Mouse (Mus musculus) heart, postnatal 14 days (tissue): Measurements from ENCODE around the gene Sdha. TPM values are rescaled to one million over a fixed set of nuclear protein-coding genes. Genes with fewer than 3 reads are reported as not detected.

Experiments
- DNase-seq, 2 experiments: peaks; one replicate each; pipeline ENCODE4 v3.0.0; 2021 to 2022
- intact Hi-C: fragments of 180-260 bp; cut with DNase I; formaldehyde crosslinking; loops from one replicate; pipeline ENCODE4 v1.15.1; 2025
- total RNA-seq, 2 experiments: library from RNA; stranded (reverse); gene quantifications; 2 replicates each; pipeline ENCODE4 v1.2.3; 2021

The Sdha gene
- total RNA-seq, 2 experiments from 2014 or later: 1,284 to 1,341 TPM

- intact Hi-C loops: loop anchor here (10.0 kb wide), 2 partner anchors 471 to 581 kb away; no protein-coding TSS in a partner anchor
- no peak for DNase-seq
Observed at GRCm38 (mm10) chr13:74305780-74306179, 44.3 kb downstream of the Sdha start.

- DNase-seq: no peak
- intact Hi-C loops: loop anchor here (10.0 kb wide), 2 partner anchors 471 to 581 kb away; no protein-coding TSS in a partner anchor
Observed at GRCm38 (mm10) chr13:74305380-74305779, 44.7 kb downstream of the Sdha start.

GRCm38 (mm10) chr13:74302050-74303037, 47.7 kb downstream of the Sdha start:
- DNase-seq: no peak
- intact Hi-C loops: loop anchor here (10.0 kb wide), 2 partner anchors 468 to 578 kb away; no protein-coding TSS in a partner anchor

GRCm38 (mm10) chr13:74301607-74301984, 48.5 kb downstream of the Sdha start:
- no peak for DNase-seq
- intact Hi-C loops: loop anchor here (1.0 to 10.0 kb wide), 5 partner anchors 109 to 577 kb away; no protein-coding TSS in a partner anchor

GRCm38 (mm10) chr13:74300925-74301606, 49.0 kb downstream of the Sdha start:
- intact Hi-C loops: loop anchor here (1.0 to 10.0 kb wide), 5 partner anchors 108 to 576 kb away; no protein-coding TSS in a partner anchor
- peak; percentile 78 to 82 for DNase-seq

GRCm38 (mm10) chr13:74296376-74296775, 53.7 kb downstream of the Sdha start:
- DNase-seq: no peak
- intact Hi-C loops: no loop called here

- intact Hi-C loops: no loop called here
- peak; percentile 62 for DNase-seq
Observed at GRCm38 (mm10) chr13:74292167-74292566, 57.9 kb downstream of the Sdha start, which contains the start of gene Ahrr. TSS of gene Ahrr (minus strand) at chr13:74292331.

- no peak for DNase-seq
- intact Hi-C loops: no loop called here
Observed at GRCm38 (mm10) chr13:74289646-74290045, 60.4 kb downstream of the Sdha start.

GRCm38 (mm10) chr13:74282299-74282698, 67.8 kb downstream of the Sdha start:
- intact Hi-C loops: no loop called here

GRCm38 (mm10) chr13:74275726-74276125, 74.4 kb downstream of the Sdha start:
- intact Hi-C loops: no loop called here
- DNase-seq: no peak

More at GRCm38 (mm10) chr13:74282299-74282698, 67.8 kb downstream of the Sdha start:
- DNase-seq: no peak

Other genes starting within 250 kb of the Sdha start
- under 1 TPM; 0.38 to 0.44 TPM for gene Slc9a3, start 228.8 kb downstream of the Sdha start, total RNA-seq
- gene Exoc3, start 141.5 kb downstream of the Sdha start, total RNA-seq: 10 to 100 TPM; 47.8 to 52.9 TPM
- gene Ahrr, start 57.9 kb downstream of the Sdha start, total RNA-seq: under 1 TPM; 0.48 to 0.71 TPM
- gene Pdcd6, start 32.7 kb downstream of the Sdha start, total RNA-seq: 10 to 100 TPM; 47.1 to 52.6 TPM
- 10 to 100 TPM; 43.2 to 49.9 TPM for gene Ccdc127, start within 50 bp of the Sdha start, total RNA-seq
- gene Lrrc14b, start 13.7 kb upstream of the Sdha start, total RNA-seq: 10 to 100 TPM; 57.2 to 58.7 TPM
- 1 to 10 TPM; 3.1 to 3.3 TPM for gene Zfp72, start 40.6 kb upstream of the Sdha start, total RNA-seq
- 100 to 1,000 TPM; 251 to 263 TPM for gene Ftl1-ps1, start 49.4 kb upstream of the Sdha start, total RNA-seq
- gene Zfp825, start 143.7 kb upstream of the Sdha start, total RNA-seq: 1 to 10 TPM; 5.9 to 6.9 TPM